Mouse (Mus musculus) limb, embryonic 11.5 days (tissue): ENCODE results near the gene 4930595D18Rik. TPM values are rescaled to one million over a fixed set of nuclear protein-coding genes. Genes with fewer than 3 reads are reported as not detected.
A peak's percentile ranks its signal among the peaks of the same experiment; 100 is the strongest.

ENCODE experiments used
- ATAC-seq: fragments of 200-750 bp; cut with Nextera tagmentation; 2 replicates; pipeline ENCODE4 v1.8.0; 2017; ENCODE audit warnings: low read depth; ENCODE audit not compliant: insufficient number of reproducible peaks, low FRiP score, low TSS enrichment
- DNase-seq: peaks from one replicate; pipeline ENCODE4 v3.0.0-alpha.2; 2015; ENCODE audit warnings: low spot score
- H3K27ac ChIP-seq: fragments of 300-500 bp; sonication (generic); replicated peaks from 2 replicates; pipeline ENCODE4 v1.5.1; 2014; ENCODE audit warnings: low read depth, mild to moderate bottlenecking, low read length
- H3K27me3 ChIP-seq: fragments of 300-500 bp; sonication (generic); 2 replicates; pipeline ENCODE4 v1.6.1; 2014; ENCODE audit warnings: mild to moderate bottlenecking, low read length, mixed read lengths; ENCODE audit not compliant: control insufficient read depth, insufficient read depth
- H3K36me3 ChIP-seq: fragments of 300-500 bp; sonication (generic); 2 replicates; pipeline ENCODE4 v1.6.1; 2014; ENCODE audit warnings: mild to moderate bottlenecking, low read length, moderate library complexity, mixed read lengths; ENCODE audit not compliant: control insufficient read depth, insufficient read depth
- H3K4me1 ChIP-seq: fragments of 300-500 bp; sonication (generic); 2 replicates; pipeline ENCODE4 v1.6.1; 2014; ENCODE audit warnings: low read length, mixed read lengths; ENCODE audit not compliant: control insufficient read depth, insufficient read depth
- H3K4me2 ChIP-seq: fragments of 300-500 bp; sonication (generic); 2 replicates; pipeline ENCODE4 v1.6.1; 2014; ENCODE audit warnings: low read depth, mild to moderate bottlenecking, moderate library complexity; ENCODE audit not compliant: severe bottlenecking
- H3K4me3 ChIP-seq: fragments of 300-500 bp; sonication (generic); 2 replicates; pipeline ENCODE4 v1.5.1; 2014; ENCODE audit warnings: low read depth, low read length
- H3K9ac ChIP-seq: fragments of 300-500 bp; sonication (generic); 2 replicates; pipeline ENCODE4 v1.6.1; 2014; ENCODE audit warnings: mild to moderate bottlenecking, low read length
- H3K9me3 ChIP-seq: fragments of 300-500 bp; sonication (generic); 2 replicates; pipeline ENCODE4 v1.6.1; 2016; ENCODE audit warnings: low read length; ENCODE audit not compliant: control insufficient read depth
- WGBS: fragments of 180-500 bp; shearing (Covaris S2); extraction: QIAGEN DNeasy Blood & Tissue Kit; methylation state at CpG from one replicate; pipeline ENCODE4 v1.1.7; 2014; 5-methylcytosine and 5-hydroxymethylcytosine counted together
- polyA plus RNA-seq: library from polyadenylated mRNA; unstranded; fragments of >200 nt; fragmentation: Nextera tagmentation; extraction: Ambion mirVana; gene quantifications from 2 replicates; pipeline ENCODE4 v1.2.1, GENCODE M21; 2014

The 4930595D18Rik gene
- polyA plus RNA-seq, 1 experiment from 2014 or later, result not detected

DNA sequence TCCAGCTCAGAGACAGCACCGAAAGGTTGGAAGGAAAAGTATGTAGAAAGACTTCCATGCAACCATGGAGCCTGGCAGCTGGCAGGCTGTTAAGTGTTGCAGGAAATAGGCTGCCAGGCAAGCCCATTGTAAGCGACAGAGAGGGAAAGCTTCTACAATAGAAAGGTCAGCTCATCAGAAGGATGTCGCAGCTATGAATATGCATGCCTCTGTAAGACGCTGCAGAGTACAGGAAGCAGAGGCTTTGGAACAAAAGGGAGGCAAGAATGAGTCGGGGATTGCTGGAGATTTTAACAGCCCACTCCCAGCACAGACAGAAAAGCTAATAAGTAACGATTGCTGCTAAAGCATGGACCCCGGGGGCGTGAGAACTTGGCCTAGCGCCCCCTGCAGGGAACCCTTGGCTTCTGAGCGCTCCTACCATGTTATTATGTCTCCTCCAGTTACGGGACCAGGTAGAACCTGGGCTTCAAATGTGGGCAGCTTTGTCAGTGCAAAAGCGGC is 41.2 kb downstream of the 4930595D18Rik start:
- Histone ChIP-seq H3K27me3 (no peaks in the 10 kb centered on the region), H3K27ac (no peak overlapping the region), H3K4me3 (no peak overlapping the region), H3K4me1 (peaks cover 10% of the 10 kb centered on the region; the same call in 1 of the 2 replicates), H3K36me3 (no peaks in the 10 kb centered on the region), H3K9me3 (no peaks in the 10 kb centered on the region), H3K4me2 (no peak overlapping the region), H3K9ac (no peak overlapping the region)
- ATAC-seq (no peak), DNase-seq (peak; percentile 56)
- 28% methylated on average over 12 of the region's 12 CpGs for WGBS

DNA sequence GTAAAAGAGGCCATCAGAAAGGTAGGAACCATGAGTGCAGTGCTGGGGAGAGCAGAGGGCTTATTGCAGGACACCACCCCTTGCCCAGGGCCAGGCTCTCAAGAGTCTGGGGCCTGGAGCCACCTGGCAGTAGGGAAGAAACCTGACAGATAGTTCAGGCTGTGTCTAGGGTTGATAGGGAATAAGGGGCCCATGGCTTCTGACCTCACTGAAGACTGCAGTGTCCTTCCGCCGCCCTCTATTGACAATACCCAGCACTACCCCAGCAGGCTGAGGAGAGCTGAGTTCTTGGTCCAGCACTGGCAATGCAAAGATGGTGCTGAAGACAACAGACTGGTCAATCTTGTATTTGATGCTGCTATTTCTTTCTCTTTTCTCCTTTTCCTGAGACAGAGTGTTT is 47.2 kb downstream of the 4930595D18Rik start:
- DNase-seq (no peak), ATAC-seq (no peak)
- Histone ChIP-seq H3K27ac (no peak overlapping the region), H3K9ac (no peak overlapping the region), H3K4me1 (no peaks in the 10 kb centered on the region), H3K27me3 (no peaks in the 10 kb centered on the region), H3K4me3 (no peak overlapping the region), H3K4me2 (no peak overlapping the region), H3K9me3 (no peaks in the 10 kb centered on the region), H3K36me3 (no peaks in the 10 kb centered on the region)
- WGBS, result 66% methylated on average over 2 of the region's 2 CpGs

DNA sequence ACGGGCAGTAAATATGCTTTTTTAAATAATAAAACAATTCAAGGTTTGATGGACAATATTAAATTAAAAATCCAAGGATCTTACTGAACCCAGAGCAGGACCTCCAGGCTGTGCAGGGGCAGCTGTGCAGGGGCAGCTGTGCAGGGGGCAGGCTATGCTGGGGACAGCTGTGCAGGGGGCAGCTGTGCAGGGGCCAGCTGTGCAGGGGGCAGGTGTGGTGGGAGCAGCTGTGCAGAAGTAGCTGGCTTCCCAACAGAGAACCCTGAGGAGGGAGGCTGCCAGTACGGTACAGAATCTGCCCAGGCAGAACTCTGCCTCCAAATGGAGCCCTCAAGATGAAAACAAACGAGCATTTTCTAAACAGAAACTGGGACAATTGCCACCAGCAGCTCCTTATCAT is 48.3 kb downstream of the 4930595D18Rik start:
- H3K36me3 ChIP-seq, result no peaks in the 10 kb centered on the region
- H3K27ac ChIP-seq, result no peak overlapping the region
- DNase-seq, result no peak
- WGBS, result 75% methylated on average over 3 of the region's 3 CpGs
- H3K4me3 ChIP-seq, result no peak overlapping the region
- H3K9me3 ChIP-seq, result no peaks in the 10 kb centered on the region
- no peak overlapping the region for H3K9ac ChIP-seq
- no peak for ATAC-seq
- H3K4me1 ChIP-seq, result no peaks in the 10 kb centered on the region
- H3K27me3 ChIP-seq, result no peaks in the 10 kb centered on the region
- H3K4me2 ChIP-seq, result no peak overlapping the region

DNA sequence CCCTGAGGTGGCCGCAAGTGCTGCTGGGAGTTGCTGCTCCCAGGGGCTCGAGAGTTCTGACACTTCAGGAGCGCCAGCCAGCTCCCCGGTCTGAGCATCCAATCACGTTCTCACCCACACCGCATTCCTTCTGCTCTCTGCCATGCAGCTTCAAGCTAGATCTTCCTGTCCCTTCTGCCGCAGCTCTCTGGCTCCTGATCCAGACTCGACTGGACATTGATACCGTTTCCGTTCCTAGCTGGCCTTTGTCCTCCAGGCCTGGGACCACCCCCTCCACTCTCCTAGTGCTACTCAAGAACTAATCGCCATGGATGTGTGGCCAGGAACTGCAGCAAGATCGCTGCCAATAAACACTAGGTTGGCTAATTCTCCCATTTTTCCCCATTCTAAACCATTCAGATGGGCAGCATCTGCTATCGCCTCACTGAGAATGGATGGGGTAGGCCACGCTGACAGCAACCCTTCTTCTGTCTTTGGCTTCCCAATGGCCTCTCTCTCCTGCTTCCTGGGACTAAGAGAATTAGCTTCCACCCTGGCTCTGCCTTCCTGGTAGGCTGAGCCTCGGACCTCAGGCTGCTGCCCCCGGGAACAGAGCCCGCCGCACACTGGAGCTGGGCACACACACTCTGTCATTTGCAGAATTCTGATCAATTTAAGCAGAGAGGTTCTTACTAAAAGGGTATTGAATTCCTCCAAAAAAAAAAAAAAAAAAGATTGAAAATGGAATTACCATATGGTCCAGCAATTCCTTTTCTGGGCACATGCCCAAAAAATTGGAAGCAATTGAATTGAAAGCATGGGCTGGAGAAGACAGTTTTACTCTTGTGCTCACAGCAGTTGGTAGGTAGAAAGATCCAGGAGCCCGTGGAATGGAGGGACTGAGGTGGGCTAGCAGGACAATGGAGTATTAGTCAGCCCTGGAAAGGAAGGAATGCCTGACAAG is 49.2 kb downstream of the 4930595D18Rik start:
- DNase-seq, result no peak
- ATAC-seq, result no peak
- no peaks in the 10 kb centered on the region for H3K9me3 ChIP-seq
- WGBS, result 80% methylated on average over 19 of the region's 19 CpGs
- H3K36me3 ChIP-seq, result no peaks in the 10 kb centered on the region
- no peak overlapping the region for H3K4me2 ChIP-seq
- no peak overlapping the region for H3K9ac ChIP-seq
- H3K27me3 ChIP-seq, result no peaks in the 10 kb centered on the region
- H3K4me1 ChIP-seq, result no peaks in the 10 kb centered on the region
- no peak overlapping the region for H3K4me3 ChIP-seq
- no peak overlapping the region for H3K27ac ChIP-seq

DNA sequence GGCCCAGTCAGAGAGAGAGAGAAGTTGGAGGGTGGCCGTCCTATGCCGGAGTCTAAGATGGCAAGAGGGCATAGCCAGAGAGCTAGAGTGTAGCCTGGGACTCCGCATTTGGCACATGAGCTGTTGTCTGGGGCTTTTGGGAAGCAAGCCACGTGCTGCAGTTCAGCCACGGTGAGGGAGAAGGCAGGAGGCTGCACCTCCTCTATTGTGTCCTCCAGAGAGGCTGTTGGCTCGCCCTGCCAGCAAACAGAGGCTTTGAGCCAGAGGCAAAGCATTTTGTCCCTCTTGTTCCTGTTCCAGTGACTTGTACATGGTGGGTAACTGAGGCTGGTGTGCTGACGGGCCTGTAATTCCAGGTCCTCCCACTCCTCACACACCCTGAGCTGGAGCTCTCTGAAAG is 50.1 kb downstream of the 4930595D18Rik start:
- Histone ChIP-seq H3K9me3 (no peaks in the 10 kb centered on the region), H3K27ac (no peak overlapping the region), H3K4me2 (no peak overlapping the region), H3K9ac (no peak overlapping the region), H3K36me3 (no peaks in the 10 kb centered on the region), H3K4me3 (no peak overlapping the region), H3K27me3 (no peaks in the 10 kb centered on the region), H3K4me1 (no peaks in the 10 kb centered on the region)
- ATAC-seq, result no peak
- no peak for DNase-seq
- WGBS, result 88% methylated on average over 7 of the region's 7 CpGs

DNA sequence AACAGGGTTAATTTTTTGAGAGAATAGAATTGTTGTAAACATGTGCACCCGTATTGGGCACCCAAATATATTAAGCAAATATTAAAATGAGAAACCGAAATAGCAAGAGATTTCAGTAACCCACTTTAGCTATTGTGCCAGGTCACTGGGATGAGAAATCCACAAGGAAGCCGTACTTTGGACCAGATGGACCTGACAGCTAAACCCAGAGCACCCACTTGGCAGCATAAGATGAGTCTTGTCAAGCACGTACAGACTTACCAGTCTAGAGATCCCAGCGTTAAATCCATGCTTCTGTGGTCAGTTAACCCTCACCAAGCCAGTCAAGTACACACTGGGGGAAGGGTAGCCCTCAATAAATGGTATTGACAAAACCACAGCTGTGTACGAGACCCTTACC is 58.6 kb downstream of the 4930595D18Rik start:
- Histone ChIP-seq H3K4me3 (no peak overlapping the region), H3K9ac (no peak overlapping the region), H3K9me3 (no peaks in the 10 kb centered on the region), H3K4me2 (no peak overlapping the region), H3K27ac (no peak overlapping the region), H3K36me3 (no peaks in the 10 kb centered on the region), H3K27me3 (no peaks in the 10 kb centered on the region), H3K4me1 (no peaks in the 10 kb centered on the region)
- WGBS, result 86% methylated on average over 6 of the region's 6 CpGs
- DNase-seq, result no peak
- ATAC-seq, result no peak

DNA sequence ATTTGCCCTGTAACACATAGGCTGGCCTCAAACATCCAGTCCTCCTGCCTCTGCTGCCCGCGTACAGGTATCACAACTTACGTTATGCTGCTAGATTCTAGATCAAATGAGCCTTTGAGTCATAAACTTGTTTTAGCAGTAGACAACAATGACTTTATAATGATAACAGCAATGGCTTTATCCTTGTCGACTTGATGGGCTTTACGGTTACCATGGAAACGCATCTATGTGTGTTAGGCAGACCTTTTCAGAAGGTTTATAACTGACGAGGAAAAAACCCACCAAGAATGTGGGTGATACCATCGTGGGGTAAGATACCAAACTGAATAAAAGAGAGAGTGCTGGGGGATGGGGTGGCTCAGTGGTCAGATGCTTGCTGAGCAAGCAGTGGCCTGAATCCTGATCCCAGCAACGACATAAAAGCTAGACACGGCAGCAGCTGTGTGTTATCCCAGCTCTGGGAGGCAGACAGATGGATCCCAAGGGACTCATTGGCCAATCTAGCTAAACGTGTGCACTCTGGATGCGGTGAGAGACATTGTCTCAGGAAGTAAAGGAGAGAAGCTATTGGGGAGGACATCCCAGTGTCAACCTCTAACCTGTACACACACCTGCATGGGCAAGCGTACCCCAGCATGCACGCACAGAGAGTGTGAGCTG is 59.6 kb downstream of the 4930595D18Rik start:
- DNase-seq (no peak), ATAC-seq (no peak)
- Histone ChIP-seq H3K9me3 (no peaks in the 10 kb centered on the region), H3K4me3 (no peak overlapping the region), H3K36me3 (no peaks in the 10 kb centered on the region), H3K4me1 (no peaks in the 10 kb centered on the region), H3K27me3 (no peaks in the 10 kb centered on the region), H3K27ac (no peak overlapping the region), H3K9ac (no peak overlapping the region), H3K4me2 (no peak overlapping the region)
- WGBS, result 78% methylated on average over 14 of the region's 14 CpGs

DNA sequence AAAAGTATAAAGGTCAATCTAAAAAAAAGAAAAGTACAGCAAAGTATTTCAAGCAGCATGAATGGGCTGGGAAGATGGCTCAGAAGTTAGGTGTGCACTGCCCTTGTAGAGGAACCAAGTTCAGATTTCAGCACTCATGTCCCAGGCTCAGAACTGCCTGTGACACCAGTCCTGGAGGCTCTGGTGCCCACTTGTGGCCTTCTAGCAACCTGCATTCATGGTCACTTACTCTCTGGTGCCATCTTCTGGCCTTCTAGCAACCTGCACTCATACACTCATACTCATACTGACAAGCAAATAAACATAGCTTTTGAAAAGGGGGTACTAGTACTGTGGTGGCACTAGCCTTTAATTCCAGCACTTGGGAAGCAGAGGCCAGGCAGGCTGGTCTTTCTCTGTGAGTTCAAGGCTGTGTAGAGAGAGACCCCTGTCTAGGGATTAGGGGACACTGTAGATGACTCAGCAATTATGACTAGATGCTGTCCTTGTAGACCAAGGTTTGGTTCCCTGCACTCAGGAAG is 61.9 kb downstream of the 4930595D18Rik start:
- Histone ChIP-seq H3K4me3 (no peak overlapping the region), H3K9ac (no peak overlapping the region), H3K4me2 (no peak overlapping the region), H3K27me3 (no peaks in the 10 kb centered on the region), H3K4me1 (no peaks in the 10 kb centered on the region), H3K27ac (no peak overlapping the region), H3K9me3 (no peaks in the 10 kb centered on the region), H3K36me3 (no peaks in the 10 kb centered on the region)
- DNase-seq, result no peak
- ATAC-seq, result no peak
